ENCODE assay signal across 9 mouse cellular contexts in the genomic region with DNA sequence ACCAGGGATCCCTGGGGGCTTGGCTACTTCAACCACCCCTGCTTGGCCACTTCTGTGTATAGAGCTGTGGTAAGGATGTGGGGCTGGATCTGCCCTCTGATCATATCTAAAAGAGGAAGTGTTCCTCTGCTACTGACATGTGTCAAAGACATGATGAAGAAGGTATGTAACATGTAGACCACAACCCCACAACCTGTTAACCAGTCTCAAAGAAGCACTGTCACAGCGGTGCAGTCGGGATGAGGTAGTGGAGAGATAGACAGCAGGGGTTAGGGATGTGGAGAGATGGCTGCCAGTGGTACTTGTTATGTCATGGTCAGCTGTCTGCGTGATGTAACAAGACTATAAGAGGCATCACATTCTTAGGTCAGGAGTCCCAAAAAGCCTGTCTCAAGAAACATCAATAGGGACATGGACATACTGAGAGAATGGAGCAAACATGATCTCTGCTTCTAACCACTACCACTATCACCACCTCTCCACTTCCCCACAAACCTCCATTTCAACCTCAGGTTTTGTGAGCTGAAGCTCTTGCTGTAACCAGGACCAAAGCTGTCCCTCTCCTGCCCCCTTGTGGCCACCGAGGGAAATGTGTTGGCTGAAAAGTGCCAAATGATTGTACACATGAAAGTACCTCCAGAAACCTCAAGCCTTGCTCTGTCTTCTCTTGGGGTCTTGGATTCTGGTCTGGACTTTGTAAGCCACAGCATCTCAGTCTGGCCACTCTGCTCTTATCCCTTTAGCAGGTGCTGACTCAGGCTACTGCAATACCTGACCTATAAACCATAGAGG. TPM values are rescaled to one million over a fixed set of nuclear protein-coding genes. Genes with fewer than 3 reads are reported as not detected.
DNase-seq lines count a peak whose midpoint lies in the region; ATAC-seq and TF ChIP-seq lines count a peak whose summit lies in the region.
"Had no signal": no experiment of that assay in that cellular context is flagged by ENCODE, and none has a peak within 500 bp of the region (broad histone marks: within the 10 kb centered on the region; RNA-seq: fewer than 3 reads in every experiment).

No protein-coding gene starts in this region.

- no peaks in the 10 kb centered on the region for H3K27me3 ChIP-seq in C2C12 (ENCODE audit: control insufficient read depth, insufficient read depth, insufficient read length)
- H3K27me3 ChIP-seq in heart, embryonic 15.5 days: no peaks in the 10 kb centered on the region
- no peaks in the 10 kb centered on the region for H3K27me3 ChIP-seq in liver, embryonic 13.5 days
- no peaks in the 10 kb centered on the region for H3K27me3 ChIP-seq in neural tube, embryonic 11.5 days (ENCODE audit: control insufficient read depth, insufficient read depth, low read length)
- H3K27me3 ChIP-seq in stomach, postnatal 0 days (ENCODE audit: control insufficient read depth, insufficient read depth, low read length): no peaks in the 10 kb centered on the region
- H3K27me3 ChIP-seq: embryonic facial prominence, embryonic 15.5 days had no signal

- no peaks in the 10 kb centered on the region for H3K9me3 ChIP-seq in heart, embryonic 15.5 days (replicated peaks)
- H3K9me3 ChIP-seq in liver, embryonic 13.5 days (replicated peaks): no peaks in the 10 kb centered on the region
- no peaks in the 10 kb centered on the region for H3K9me3 ChIP-seq in neural tube, embryonic 11.5 days (ENCODE audit: control insufficient read depth, low read length)
- H3K9me3 ChIP-seq in stomach, postnatal 0 days (ENCODE audit: control insufficient read depth, low read length): no peaks in the 10 kb centered on the region
- H3K9me3 ChIP-seq: embryonic facial prominence, embryonic 15.5 days had no signal

- no peaks in the 10 kb centered on the region for H3K79me3 ChIP-seq in C2C12 (ENCODE audit: low read depth)

- peak; percentile 80 for ATAC-seq in erythroblast, adult 5-6 weeks (replicated peaks; ENCODE audit: low FRiP score, poor library complexity, severe bottlenecking)
- ATAC-seq in heart, embryonic 15.5 days (replicated peaks; ENCODE audit: insufficient number of reproducible peaks, insufficient read depth, low FRiP score, low read depth): peak; percentile 47; the same call in 1 of the 2 replicates
- peak; percentile 41 for ATAC-seq in liver, embryonic 13.5 days (ENCODE audit: low read depth)
- peak; percentile 45 for ATAC-seq in neural tube, embryonic 11.5 days (ENCODE audit: insufficient read depth, low FRiP score, low TSS enrichment)
- ATAC-seq in stomach, postnatal 0 days (ENCODE audit: low FRiP score, low TSS enrichment): peak; percentile 49; the same call in 1 of the 2 replicates

- TF ChIP-seq POLR2A in bone marrow macrophage, adult 2 months (IDR thresholded peaks at IDR 0.05; ENCODE audit: borderline replicate concordance, low read depth, low read length): no peak

- DNase-seq in kidney, postnatal 14 days: peak; percentile 91
- DNase-seq in liver, embryonic 13.5 days: peak; percentile 67
- peak; percentile 87 for DNase-seq in neural tube, embryonic 11.5 days (ENCODE audit: low spot score)
- DNase-seq in stomach, postnatal 0 days (ENCODE audit: low spot score): peak; percentile 88

- H3K4me3 ChIP-seq in C2C12 (ENCODE audit: insufficient read depth, poor library complexity, severe bottlenecking): no peak overlapping the region
- no peak overlapping the region for H3K4me3 ChIP-seq in bone marrow macrophage, adult 2 months (ENCODE audit: insufficient read depth, low read length)
- no peak overlapping the region for H3K4me3 ChIP-seq in heart, embryonic 15.5 days
- H3K4me3 ChIP-seq in liver, embryonic 13.5 days (replicated peaks): no peak overlapping the region
- H3K4me3 ChIP-seq in neural tube, embryonic 11.5 days (ENCODE audit: low read depth, low read length): no peak overlapping the region
- H3K4me3 ChIP-seq in stomach, postnatal 0 days (ENCODE audit: low read depth, low read length): no peak overlapping the region
- H3K4me3 ChIP-seq: embryonic facial prominence, embryonic 15.5 days had no signal

- H3K9ac ChIP-seq in heart, embryonic 15.5 days: no peak overlapping the region
- no peak overlapping the region for H3K9ac ChIP-seq in liver, embryonic 13.5 days
- H3K9ac ChIP-seq in neural tube, embryonic 11.5 days (ENCODE audit: low read length): no peak overlapping the region
- H3K9ac ChIP-seq in stomach, postnatal 0 days (ENCODE audit: low read length): no peak overlapping the region
- H3K9ac ChIP-seq: embryonic facial prominence, embryonic 15.5 days had no signal

- H3K4me2 ChIP-seq in heart, embryonic 15.5 days: no peak overlapping the region
- H3K4me2 ChIP-seq in liver, embryonic 13.5 days: no peak overlapping the region
- no peak overlapping the region for H3K4me2 ChIP-seq in neural tube, embryonic 11.5 days (ENCODE audit: low read depth)
- H3K4me2 ChIP-seq in stomach, postnatal 0 days (replicated peaks; ENCODE audit: low read depth): no peak overlapping the region
- H3K4me2 ChIP-seq: embryonic facial prominence, embryonic 15.5 days had no signal

- H3K4me1 ChIP-seq in bone marrow macrophage, adult 2 months (ENCODE audit: control insufficient read depth, insufficient read depth, low read length): peaks cover 14% of the 10 kb centered on the region
- H3K4me1 ChIP-seq in heart, embryonic 15.5 days (replicated peaks): no peaks in the 10 kb centered on the region
- peaks cover 9% of the 10 kb centered on the region for H3K4me1 ChIP-seq in liver, embryonic 13.5 days (replicated peaks)
- H3K4me1 ChIP-seq in neural tube, embryonic 11.5 days (ENCODE audit: control insufficient read depth, insufficient read depth, low read length): no peaks in the 10 kb centered on the region
- no peaks in the 10 kb centered on the region for H3K4me1 ChIP-seq in stomach, postnatal 0 days (replicated peaks; ENCODE audit: control insufficient read depth, insufficient read depth)
- H3K4me1 ChIP-seq: embryonic facial prominence, embryonic 15.5 days had no signal

- WGBS in heart, embryonic 15.5 days: 47% methylated on average over 4 of the region's 4 CpGs
- 27% methylated on average over 4 of the region's 4 CpGs for WGBS in liver, embryonic 13.5 days (ENCODE audit: insufficient replicate concordance)
- WGBS in neural tube, embryonic 11.5 days: 50% methylated on average over 4 of the region's 4 CpGs
- 40% methylated on average over 4 of the region's 4 CpGs for WGBS in stomach, postnatal 0 days

- TF ChIP-seq CTCF in C2C12 (IDR thresholded peaks at IDR 0.05; ENCODE audit: control insufficient read depth, insufficient read depth, insufficient read length): peak; percentile 41
- TF ChIP-seq CTCF in bone marrow macrophage, adult 2 months (IDR thresholded peaks at IDR 0.05; ENCODE audit: low read depth, low read length): peak; percentile 82
- peak; percentile 98 for TF ChIP-seq CTCF in stomach, postnatal 0 days (IDR thresholded peaks at IDR 0.05; ENCODE audit: low read depth)

- H3ac ChIP-seq in C2C12 (ENCODE audit: control insufficient read depth, insufficient read length, low read depth): no peak overlapping the region

- no peak overlapping the region for H3K27ac ChIP-seq in bone marrow macrophage, adult 2 months (ENCODE audit: insufficient read depth, low read depth, low read length)
- H3K27ac ChIP-seq in heart, embryonic 15.5 days: no peak overlapping the region
- H3K27ac ChIP-seq in liver, embryonic 13.5 days: no peak overlapping the region
- H3K27ac ChIP-seq in neural tube, embryonic 11.5 days (ENCODE audit: low read depth, low read length): no peak overlapping the region
- H3K27ac ChIP-seq in stomach, postnatal 0 days (replicated peaks): no peak overlapping the region
- H3K27ac ChIP-seq: embryonic facial prominence, embryonic 15.5 days had no signal

- no peaks in the 10 kb centered on the region for H3K36me3 ChIP-seq in C2C12 (ENCODE audit: control insufficient read depth, insufficient read depth)
- H3K36me3 ChIP-seq in heart, embryonic 15.5 days: peaks cover 27% of the 10 kb centered on the region
- H3K36me3 ChIP-seq in liver, embryonic 13.5 days: no peaks in the 10 kb centered on the region
- H3K36me3 ChIP-seq in neural tube, embryonic 11.5 days (ENCODE audit: control insufficient read depth, insufficient read depth, low read length): no peaks in the 10 kb centered on the region
- H3K36me3 ChIP-seq in stomach, postnatal 0 days (ENCODE audit: control insufficient read depth, insufficient read depth, low read length): no peaks in the 10 kb centered on the region

- H3K79me2 ChIP-seq in C2C12 (ENCODE audit: control insufficient read depth, insufficient read depth): no peaks in the 10 kb centered on the region

- TF ChIP-seq EP300 in stomach, postnatal 0 days (optimal IDR thresholded peaks at IDR 0.05): no peak

TF ChIP-seq in C2C12, 6 proteins besides CTCF, POLR2A, EP300 and RAD21:
- TF ChIP-seq FOSL1 (IDR thresholded peaks at IDR 0.05; ENCODE audit: insufficient read depth, low read length, poor library complexity, severe bottlenecking): no peak
- TF ChIP-seq MYOG (IDR thresholded peaks at IDR 0.05; ENCODE audit: control insufficient read depth, extremely low read depth, insufficient read length): no peak
- TF ChIP-seq MYOD1 (IDR thresholded peaks at IDR 0.05; ENCODE audit: control insufficient read depth, insufficient read length, low read depth): no peak

RNA-seq across cellular contexts. Expression of a gene that starts 56.3 kb away (rescaled TPM):
- 2.6 TPM for polyA plus RNA-seq in C2C12 (2012; fragmentation: generic; extraction: Trizol)
- 38.3 and 39.8 TPM in 2 replicates for polyA plus RNA-seq in bone marrow macrophage, adult 2 months (2012; ENCODE audit: insufficient read depth, insufficient read length, missing spikeins)
- total RNA-seq in erythroblast, adult 5-6 weeks (2015; ENCODE audit: low replicate concordance): 30.3 and 42.1 TPM in 2 replicates
- total RNA-seq in erythroblast, adult 5-6 weeks (2017; ENCODE audit: low replicate concordance): 46.4 and 50.7 TPM in 2 replicates
- 26.3 and 29.6 TPM in 2 replicates for polyA plus RNA-seq in heart, embryonic 15.5 days (2015; fragmentation: Nextera tagmentation; extraction: Ambion mirVana)
- polyA plus RNA-seq in liver, embryonic 13.5 days (2015; fragmentation: Nextera tagmentation; extraction: Ambion mirVana): 13.5 TPM in 2 replicates
- 28.6 and 31.6 TPM in 2 replicates for polyA plus RNA-seq in neural tube, embryonic 11.5 days (2014; fragmentation: Nextera tagmentation; extraction: Ambion mirVana)
- polyA plus RNA-seq in stomach, postnatal 0 days (2015; fragmentation: Nextera tagmentation; extraction: Ambion mirVana): 14.6 and 16.0 TPM in 2 replicates

Comparison
In these comparisons a context has a peak if more than half of its experiments do, and no peak if none do; other contexts are left out.
1. CTCF ChIP-seq: peak in every context shown above with its lines; median percentile 98 in stomach, postnatal 0 days; 82 in bone marrow macrophage, adult 2 months; 41 in C2C12.